Mouse (Mus musculus): ENCODE results near the gene Enah.

DNA sequence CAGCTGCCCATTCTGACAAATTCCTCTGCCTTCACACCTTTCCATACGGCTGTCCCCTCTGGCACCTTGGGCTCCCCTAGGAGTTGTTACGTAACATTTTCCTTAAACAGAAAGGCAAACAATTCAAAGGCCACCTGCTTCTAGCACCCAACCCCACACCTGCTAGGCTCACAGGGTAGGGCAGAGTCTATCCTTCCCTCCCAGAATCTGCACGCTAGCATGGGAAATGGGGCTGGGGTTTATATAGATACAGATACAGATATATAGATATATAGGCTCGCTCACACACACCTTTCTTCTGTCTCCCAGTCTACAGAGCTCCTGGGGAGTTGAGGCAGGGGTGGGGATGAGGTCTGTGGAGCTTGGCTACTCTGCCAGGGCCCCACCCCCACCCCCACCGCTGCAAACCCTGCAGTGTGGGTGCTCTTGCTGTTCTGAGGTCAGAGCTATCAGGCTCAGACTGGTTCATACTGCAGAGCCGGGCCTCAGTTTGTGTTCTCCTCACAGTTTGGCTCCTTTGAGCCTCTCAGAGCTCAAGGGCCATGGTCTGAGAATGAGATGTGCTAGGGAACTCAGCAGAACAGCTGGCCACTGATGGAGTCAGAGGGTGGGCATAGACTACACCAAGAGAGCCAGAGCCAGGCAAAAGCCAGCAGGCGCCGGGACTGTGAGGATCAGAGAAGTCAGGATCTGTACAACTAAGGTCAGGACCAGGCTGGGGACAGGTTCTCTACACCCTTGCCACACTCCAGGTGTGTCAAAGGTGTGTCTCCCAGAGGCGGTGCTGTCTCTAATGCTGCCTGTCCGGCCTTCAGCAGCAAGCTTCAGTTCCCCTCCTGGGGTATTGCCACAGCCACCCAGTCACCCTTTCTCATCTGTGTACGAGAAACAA, 154.6 kb downstream of the Enah start:
- TF ChIP-seq CTCF (IDR thresholded peaks at IDR 0.05; ENCODE audit: borderline replicate concordance, control insufficient read depth, extremely low read depth, insufficient read depth, low read length, poor library complexity) (no peak), POLR2A (IDR thresholded peaks at IDR 0.05; ENCODE audit: control insufficient read depth, extremely low read depth, insufficient read depth, low read length, poor library complexity) (no peak)

Measured in thymus, adult 2 months (tissue).